Mouse (Mus musculus) lung, adult 2 months (tissue): ENCODE results near the gene Runx2.

Source experiments
- CTCF ChIP-seq: fragments of 200-500 bp; IDR thresholded peaks from 2 replicates; pipeline ENCODE4 v1.5.1; 2011; ENCODE audit warnings: mild to moderate bottlenecking, low read length, control low read depth; ENCODE audit not compliant: insufficient read depth
- POLR2A ChIP-seq: fragments of 200-500 bp; IDR thresholded peaks from 2 replicates; pipeline ENCODE4 v1.6.1; 2011; ENCODE audit warnings: low read depth, mild to moderate bottlenecking, control low read depth, low read length, borderline replicate concordance; ENCODE audit errors: extremely low read depth

GRCm38 (mm10) chr17:44456696-44457095 is 357.9 kb downstream of the Runx2 start:
- TF ChIP-seq CTCF (no peak), POLR2A (no peak)
